Comparison of ENCODE assay signal across 12 mouse cellular contexts in the genomic region with DNA sequence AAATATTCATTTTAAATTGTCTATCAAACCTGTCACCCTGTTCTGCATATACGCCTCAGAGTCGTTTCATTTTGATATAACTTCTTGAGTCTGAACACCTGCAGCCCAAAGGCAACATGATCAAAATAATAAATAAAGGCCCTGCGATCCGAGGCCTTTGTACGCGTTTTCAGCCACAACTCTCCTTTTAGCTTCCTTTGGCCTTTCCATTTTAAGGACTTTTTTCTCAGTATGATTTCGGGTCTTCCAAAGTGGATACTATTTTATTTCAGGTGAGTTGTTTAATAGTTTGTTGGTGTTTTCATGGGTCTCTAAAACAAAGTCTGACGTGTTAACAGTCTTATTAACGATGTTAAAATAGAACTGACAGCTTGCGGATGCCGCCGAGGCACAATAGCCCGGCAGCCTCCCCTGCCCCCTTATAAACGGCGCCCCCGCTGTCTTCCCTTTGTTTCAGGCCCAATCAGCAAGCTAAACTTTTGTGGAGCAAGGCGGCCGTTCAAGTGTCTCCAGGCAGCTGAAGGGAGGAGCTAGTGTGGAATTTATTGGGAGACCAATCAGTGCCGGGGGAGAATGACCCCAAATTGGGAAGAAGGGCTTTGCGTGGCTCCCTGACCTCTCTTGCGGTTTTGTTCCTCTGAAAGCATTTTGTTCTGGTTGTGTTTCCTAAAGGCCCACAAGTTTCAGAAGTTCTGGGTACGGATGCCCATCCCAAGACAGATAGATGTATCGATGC. TPM values are rescaled to one million over a fixed set of nuclear protein-coding genes. Genes with fewer than 3 reads are reported as not detected.
DNase-seq lines count a peak whose midpoint lies in the region; ATAC-seq and TF ChIP-seq lines count a peak whose summit lies in the region.
"Had no signal": no experiment of that assay in that cellular context is flagged by ENCODE, and none has a peak within 500 bp of the region (broad histone marks: within the 10 kb centered on the region; RNA-seq: fewer than 3 reads in every experiment).

No protein-coding gene starts in this region.

- peak; percentile 53 for DNase-seq in ZHBTc4 (ENCODE audit: low read depth, low spot score)
- DNase-seq in embryonic facial prominence, embryonic 11.5 days (ENCODE audit: low spot score), result peak; percentile 53
- DNase-seq in mesoderm, embryonic 11.5 days (ENCODE audit: low read depth, low spot score), result peak; percentile 71
- no peak for DNase-seq in adrenal gland, postnatal 25 days
- DNase-seq in left cerebral cortex, postnatal 25 days (ENCODE audit: low spot score in 2 of 2), result no peak
- no peak for DNase-seq in right cerebral cortex, postnatal 25 days
- DNase-seq: gastrocnemius, postnatal 10 days; kidney, adult 11 months had no signal

- TF ChIP-seq EP300 in ES-Bruce4 (IDR thresholded peaks at IDR 0.05; ENCODE audit: insufficient read depth, low read depth, low read length), result 0 out of 2 replicates have a peak, but pooled peaks have one; percentile 31

- 11% methylated on average over 23 of the region's 23 CpGs for WGBS in embryonic facial prominence, embryonic 11.5 days

- no peak overlapping the region for H3K27ac ChIP-seq in ES-Bruce4 (ENCODE audit: insufficient read depth, low read length)
- no peak overlapping the region for H3K27ac ChIP-seq in embryonic facial prominence, embryonic 11.5 days (replicated peaks; ENCODE audit: low read depth, low read length)
- H3K27ac ChIP-seq: limb, embryonic 15.5 days had no signal

- H3K4me1 ChIP-seq in ES-Bruce4 (ENCODE audit: control insufficient read depth, insufficient read depth, low read length), result peaks cover 4% of the 10 kb centered on the region
- peaks cover 2% of the 10 kb centered on the region; the same call in 1 of the 2 replicates for H3K4me1 ChIP-seq in embryonic facial prominence, embryonic 11.5 days (ENCODE audit: control insufficient read depth, insufficient read depth, low read length)
- H3K4me1 ChIP-seq: limb, embryonic 15.5 days; megakaryocyte, embryonic 14.5 days had no signal

- no peaks in the 10 kb centered on the region for H3K27me3 ChIP-seq in ES-Bruce4 (ENCODE audit: control insufficient read depth, insufficient read depth, low read length, poor library complexity, severe bottlenecking)
- peaks cover 25% of the 10 kb centered on the region for H3K27me3 ChIP-seq in embryonic facial prominence, embryonic 11.5 days (ENCODE audit: control insufficient read depth, insufficient read depth, low read length)

- no peaks in the 10 kb centered on the region for H3K36me3 ChIP-seq in ES-Bruce4 (ENCODE audit: control insufficient read depth, insufficient read depth, low read length, poor library complexity, severe bottlenecking)
- H3K36me3 ChIP-seq in embryonic facial prominence, embryonic 11.5 days (replicated peaks; ENCODE audit: control insufficient read depth, insufficient read depth, low read depth, low read length), result no peaks in the 10 kb centered on the region
- H3K36me3 ChIP-seq: limb, embryonic 15.5 days had no signal

- no peaks in the 10 kb centered on the region for H3K9me3 ChIP-seq in ES-Bruce4 (replicated peaks; ENCODE audit: control insufficient read depth, insufficient read depth, low read length, poor library complexity, severe bottlenecking)
- no peaks in the 10 kb centered on the region for H3K9me3 ChIP-seq in embryonic facial prominence, embryonic 11.5 days (replicated peaks; ENCODE audit: control insufficient read depth, low read length)
- H3K9me3 ChIP-seq: G1E; limb, embryonic 15.5 days; megakaryocyte, embryonic 14.5 days had no signal

- no peak for TF ChIP-seq POLR2A in ES-Bruce4 (IDR thresholded peaks at IDR 0.05; ENCODE audit: insufficient read depth, low read length)

- intact Hi-C loops in left cerebral cortex, postnatal 25 days (cut with DNase I), result loop anchor here (5.0 kb wide), 3 partner anchors 178 to 248 kb away; a partner anchor contains a TSS

- H3K4me2 ChIP-seq in embryonic facial prominence, embryonic 11.5 days (ENCODE audit: low read depth, low read length), result no peak overlapping the region
- H3K4me2 ChIP-seq: limb, embryonic 15.5 days had no signal

- no peak for ATAC-seq in embryonic facial prominence, embryonic 11.5 days (replicated peaks; ENCODE audit: insufficient number of reproducible peaks, low FRiP score, low TSS enrichment, low read depth)

- no peak for TF ChIP-seq CTCF in ES-Bruce4 (IDR thresholded peaks at IDR 0.05; ENCODE audit: low read depth, low read length)

- H3K4me3 ChIP-seq in ES-Bruce4 (ENCODE audit: low read depth, low read length), result no peak overlapping the region
- H3K4me3 ChIP-seq in embryonic facial prominence, embryonic 11.5 days (ENCODE audit: low read depth, low read length), result no peak overlapping the region
- H3K4me3 ChIP-seq: limb, embryonic 15.5 days; megakaryocyte, embryonic 14.5 days had no signal

- no peak overlapping the region for H3K9ac ChIP-seq in ES-Bruce4 (ENCODE audit: low read depth, poor library complexity, severe bottlenecking)
- no peak overlapping the region for H3K9ac ChIP-seq in embryonic facial prominence, embryonic 11.5 days (replicated peaks; ENCODE audit: low read length)
- H3K9ac ChIP-seq: limb, embryonic 15.5 days had no signal

RNA-seq across cellular contexts. Expression of a gene that starts 47.5 kb away (rescaled TPM):
- 36.7 and 37.5 TPM in 2 replicates for polyA plus RNA-seq in ES-Bruce4 (2011; ENCODE audit: insufficient read depth, insufficient read length, low read depth, missing spikeins)
- 29.1 and 31.2 TPM in 2 replicates for polyA plus RNA-seq in embryonic facial prominence, embryonic 11.5 days (2014; fragmentation: Nextera tagmentation; extraction: Ambion mirVana)
- 65.8 and 69.3 TPM in 2 replicates for total RNA-seq in adrenal gland, postnatal 25 days (2021)
- total RNA-seq in left cerebral cortex, postnatal 25 days (2021), result 10 to 100 TPM; 21.5 to 23.8 TPM

Comparison
In these comparisons a context has a peak if more than half of its experiments do, and no peak if none do; other contexts are left out.
1. DNase-seq: peak in ZHBTc4 (single experiment), embryonic facial prominence, embryonic 11.5 days (single experiment) and mesoderm, embryonic 11.5 days (single experiment); none in adrenal gland, postnatal 25 days (single experiment), left cerebral cortex, postnatal 25 days (0 of 2) and right cerebral cortex, postnatal 25 days (single experiment).